Mouse (Mus musculus) adrenal gland, postnatal 10 days (tissue): Measurements from ENCODE around the gene Klhdc7a. TPM values are rescaled to one million over a fixed set of nuclear protein-coding genes. Genes with fewer than 3 reads are reported as not detected.
"Not testable (repeated sequence)": the region's sequence is repeated elsewhere in the genome, so short reads cannot be mapped to it uniquely, and the experiment has no call there.

ENCODE experiments used
- DNase-seq: peaks from one replicate; pipeline ENCODE4 v3.0.0; 2021; ENCODE audit warnings: mixed read lengths
- long read RNA-seq, 2 experiments: library from polyadenylated mRNA; stranded (forward); transcript quantifications; one replicate each; pipeline ENCODE4 v2.0.0; 2021
- total RNA-seq, 2 experiments: library from RNA; stranded (reverse); gene quantifications; 2 replicates each; pipeline ENCODE4 v1.2.3; 2021

The Klhdc7a gene
- total RNA-seq = 10 to 100 TPM; 23.0 to 36.0 TPM
- long read RNA-seq, experiment 1, full-length matches to known transcripts = 12 of 13 reads
- long read RNA-seq, experiment 1, partial matches to known transcripts = 0 of 13 reads
- long read RNA-seq, experiment 1, other reads (novel, unspliced or antisense) = 1 of 13 reads
- long read RNA-seq, experiment 2, full-length matches to known transcripts = 12 of 13 reads
- long read RNA-seq, experiment 2, partial matches to known transcripts = 0 of 13 reads
- long read RNA-seq, experiment 2, other reads (novel, unspliced or antisense) = 1 of 13 reads

GRCm38 (mm10) chr4:139967922-139968321 lies at the start of gene Klhdc7a:
TSS of gene Klhdc7a (minus strand) at chr4:139968026.
- peak; percentile 93 for DNase-seq

DNA sequence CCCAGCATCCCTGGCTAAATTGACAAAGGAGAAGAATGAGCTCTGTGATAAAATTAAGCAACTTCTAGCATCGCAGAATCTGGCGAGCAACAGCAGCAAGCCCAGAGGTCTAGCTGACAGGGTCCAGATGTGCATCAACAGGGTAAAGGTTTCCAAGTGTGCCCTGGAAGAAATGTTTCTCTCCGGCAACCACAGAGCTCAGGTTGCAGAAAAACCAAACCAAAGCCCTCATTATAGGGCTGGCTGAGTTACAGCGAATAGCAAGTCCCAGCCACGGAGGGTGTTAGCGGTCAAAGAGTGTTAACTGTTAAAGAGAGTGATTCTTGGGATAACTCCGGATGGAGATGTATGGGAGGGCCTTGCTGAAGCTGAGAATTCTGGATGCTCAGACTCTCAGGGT lies 48.1 kb upstream of the Klhdc7a start:
- DNase-seq = no peak

- no peak for DNase-seq
These were observed 43.1 kb upstream of the Klhdc7a start for GRCm38 (mm10) chr4:140010728-140011470.

GRCm38 (mm10) chr4:140004932-140005331 lies 37.1 kb upstream of the Klhdc7a start:
- DNase-seq = no peak

- no peak for DNase-seq
These were observed 36.3 kb upstream of the Klhdc7a start for GRCm38 (mm10) chr4:140004170-140004569.

- no peak for DNase-seq
These were observed 34.2 kb upstream of the Klhdc7a start for GRCm38 (mm10) chr4:140002069-140002468.

DNA sequence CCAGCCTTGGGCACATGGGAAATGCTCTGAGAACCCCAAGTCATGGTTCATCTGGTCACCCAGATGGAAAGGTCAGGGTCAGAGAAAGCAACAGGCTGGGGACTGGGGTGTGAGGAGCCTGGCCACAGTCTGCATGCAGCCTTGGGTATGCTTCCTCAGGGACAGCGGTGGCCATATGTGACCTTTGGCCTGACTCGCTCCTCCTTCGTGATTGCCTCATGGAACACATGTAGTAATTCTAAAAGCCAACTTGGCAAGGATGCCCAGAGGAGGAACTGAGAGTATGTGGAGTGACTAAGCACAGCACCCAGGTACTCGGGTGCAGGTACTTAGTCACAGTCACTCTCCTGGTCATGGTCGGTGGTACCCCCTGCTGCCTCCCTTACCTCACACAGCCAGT lies 33.1 kb upstream of the Klhdc7a start:
- DNase-seq = peak; percentile 63

DNA sequence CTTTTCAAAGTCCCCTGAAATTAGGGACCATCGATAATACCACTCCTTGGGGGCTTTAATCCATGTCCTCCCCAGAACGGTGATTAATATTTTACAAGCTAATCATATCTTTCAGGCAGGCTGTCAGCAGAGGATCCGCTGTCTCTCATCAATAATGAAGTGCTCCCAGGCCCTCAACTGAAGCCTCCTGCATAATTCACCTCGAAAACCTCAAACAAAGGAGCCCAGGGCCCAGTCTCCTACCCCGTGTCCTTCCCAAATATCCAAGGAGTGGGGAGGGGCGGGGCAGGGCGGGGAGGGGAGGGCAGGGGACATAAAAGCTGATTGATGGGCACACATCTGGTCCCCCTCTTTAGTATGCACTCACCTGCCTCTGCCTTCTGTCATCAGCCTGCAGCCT lies 31.2 kb upstream of the Klhdc7a start:
- no peak for DNase-seq

GRCm38 (mm10) chr4:139995659-139996058 lies 27.8 kb upstream of the Klhdc7a start:
- DNase-seq = no peak

DNA sequence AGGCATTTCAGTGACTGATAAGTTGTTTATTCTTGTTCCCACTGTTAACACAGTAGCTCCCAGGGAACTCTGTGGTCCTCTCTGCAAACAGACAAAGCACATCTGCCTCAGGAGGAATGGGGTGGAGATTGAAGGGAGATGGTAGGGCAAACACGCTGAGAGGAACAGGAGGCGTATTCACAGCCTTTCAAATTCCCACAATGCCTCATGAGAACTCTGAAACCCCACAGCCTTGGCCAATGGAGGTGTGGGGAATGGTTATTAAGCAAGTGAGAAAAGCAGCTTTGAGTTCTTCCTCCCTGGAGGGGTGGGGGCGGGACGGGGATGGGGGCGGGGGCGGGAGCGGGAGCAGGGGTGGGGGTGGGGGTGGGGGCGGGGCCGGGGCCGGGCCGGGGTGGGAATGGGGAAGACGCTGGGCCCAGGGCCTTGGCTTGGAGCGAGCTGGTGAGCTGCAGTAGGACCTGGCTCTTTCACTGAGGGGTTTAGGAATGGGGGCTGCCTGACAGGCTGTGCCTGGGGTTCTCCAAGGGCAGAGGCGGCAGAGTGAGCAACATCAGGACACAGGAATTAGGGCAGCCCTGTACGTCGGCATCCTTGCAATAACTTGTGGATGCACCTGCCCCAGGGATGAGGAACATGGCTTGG lies 25.4 kb upstream of the Klhdc7a start:
- DNase-seq = no peak

GRCm38 (mm10) chr4:139986913-139987312 lies 19.1 kb upstream of the Klhdc7a start:
- no peak for DNase-seq

DNA sequence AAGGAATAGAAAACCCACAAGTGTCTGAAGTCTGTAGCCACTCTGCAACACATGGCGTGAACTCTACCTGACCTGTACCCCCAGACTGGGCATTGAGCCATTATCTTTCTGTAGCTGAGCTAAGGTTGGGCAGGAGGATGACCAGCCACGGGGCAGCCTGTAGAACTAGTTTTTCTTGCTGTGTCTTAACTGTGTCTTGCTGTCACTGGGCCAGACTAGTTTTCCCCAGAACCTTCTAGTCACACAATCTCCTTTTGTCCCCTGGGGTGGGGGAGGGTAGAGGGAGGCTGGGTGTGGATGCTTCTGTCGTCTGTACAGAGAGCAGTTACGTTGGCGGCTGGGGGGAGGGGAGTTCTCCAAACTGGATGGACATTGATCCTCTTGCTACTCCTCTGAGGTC lies 10.9 kb upstream of the Klhdc7a start:
- DNase-seq = no peak

DNA sequence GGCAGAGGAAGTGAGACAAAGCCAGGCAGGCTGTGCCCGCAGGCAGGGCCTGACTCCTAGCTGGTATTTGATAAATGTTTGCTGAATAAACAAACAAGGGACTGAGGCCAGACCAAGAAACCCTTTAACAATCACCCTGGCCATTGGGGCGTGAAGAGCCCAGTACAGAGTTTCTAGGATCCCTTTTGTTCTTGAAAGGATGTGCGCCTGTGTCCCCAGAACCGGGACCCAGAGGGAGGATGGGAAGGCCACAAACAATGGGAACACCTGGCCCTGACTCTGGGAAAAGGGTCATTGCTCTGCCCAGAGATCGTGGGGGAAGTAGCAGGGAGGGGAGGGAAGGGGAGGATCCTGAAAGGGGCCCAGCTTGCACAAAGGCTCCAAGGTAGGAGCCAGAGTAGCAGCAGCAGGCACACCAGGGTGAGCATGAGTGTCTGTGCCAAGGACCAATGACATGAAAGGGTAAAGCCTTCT lies 9.5 kb upstream of the Klhdc7a start:
- no peak for DNase-seq

- no peak for DNase-seq
These were observed 6.7 kb upstream of the Klhdc7a start for GRCm38 (mm10) chr4:139974506-139974905.

GRCm38 (mm10) chr4:139967475-139967891 lies 343 bp downstream of the Klhdc7a start:
- DNase-seq = peak; percentile 79

DNA sequence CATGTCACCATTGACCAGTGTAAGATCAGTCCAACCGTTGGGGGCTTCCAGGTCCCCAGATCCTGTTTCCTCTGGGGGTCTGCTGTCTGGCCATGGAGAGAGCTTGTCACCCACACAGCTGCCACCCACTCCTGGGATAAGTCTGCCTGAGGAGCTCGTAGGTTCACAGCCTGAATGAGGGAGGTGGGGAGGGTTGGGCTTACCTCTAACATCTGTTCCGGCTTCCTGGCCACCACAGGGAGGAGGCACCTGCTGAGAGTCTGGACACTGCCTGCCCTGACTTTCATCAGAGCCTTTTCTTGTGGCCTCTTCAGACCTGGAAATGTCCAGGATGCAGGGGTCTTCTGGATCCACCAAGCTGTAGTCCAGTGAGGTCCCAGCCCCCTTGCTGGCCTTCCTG lies 845 bp downstream of the Klhdc7a start:
- no peak for DNase-seq

- no peak for DNase-seq
These were observed 2.1 kb downstream of the Klhdc7a start for GRCm38 (mm10) chr4:139965596-139966185.

- DNase-seq = no peak
These were observed 3.4 kb downstream of the Klhdc7a start for GRCm38 (mm10) chr4:139964406-139964805.

DNA sequence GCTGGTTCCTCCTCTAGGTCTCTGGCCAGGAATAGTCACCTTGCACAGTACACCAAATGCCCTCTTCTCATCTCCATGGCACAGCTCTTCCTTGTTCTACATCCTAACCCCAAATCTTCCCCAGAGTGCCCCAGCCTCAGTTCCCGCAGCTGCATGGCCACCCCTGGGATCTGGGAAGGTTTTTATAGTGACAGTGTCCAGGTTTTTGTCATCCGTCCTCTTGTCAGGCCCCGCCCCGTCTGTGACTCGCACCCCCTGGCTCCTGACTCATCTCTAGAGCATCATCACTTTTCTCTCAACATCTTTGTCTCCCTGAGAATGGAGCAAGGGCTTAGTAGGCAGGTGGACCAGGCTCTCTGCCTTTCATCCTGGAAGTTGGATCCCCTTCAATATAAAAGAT lies 3.9 kb downstream of the Klhdc7a start:
- DNase-seq = no peak

DNA sequence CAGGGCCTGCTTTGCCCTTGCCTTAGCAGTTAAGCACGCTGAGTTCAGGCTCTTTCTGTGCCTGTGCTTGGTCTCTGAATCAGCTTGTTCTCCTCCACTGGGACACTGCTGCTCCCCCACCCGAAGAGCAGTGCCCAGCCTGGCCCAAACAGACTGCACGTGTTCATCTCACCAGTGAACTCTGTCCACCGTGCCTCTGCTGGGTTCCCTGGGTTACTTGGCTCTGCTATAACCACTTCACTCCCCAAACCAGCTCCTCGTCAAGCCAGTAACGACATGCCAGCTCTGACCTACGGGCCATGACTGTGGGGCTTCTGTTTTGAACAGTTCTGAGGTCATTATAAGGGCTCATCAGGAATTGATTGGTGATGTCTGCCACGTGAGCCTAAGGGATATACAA lies 4.8 kb downstream of the Klhdc7a start:
- DNase-seq = peak; percentile 64

DNA sequence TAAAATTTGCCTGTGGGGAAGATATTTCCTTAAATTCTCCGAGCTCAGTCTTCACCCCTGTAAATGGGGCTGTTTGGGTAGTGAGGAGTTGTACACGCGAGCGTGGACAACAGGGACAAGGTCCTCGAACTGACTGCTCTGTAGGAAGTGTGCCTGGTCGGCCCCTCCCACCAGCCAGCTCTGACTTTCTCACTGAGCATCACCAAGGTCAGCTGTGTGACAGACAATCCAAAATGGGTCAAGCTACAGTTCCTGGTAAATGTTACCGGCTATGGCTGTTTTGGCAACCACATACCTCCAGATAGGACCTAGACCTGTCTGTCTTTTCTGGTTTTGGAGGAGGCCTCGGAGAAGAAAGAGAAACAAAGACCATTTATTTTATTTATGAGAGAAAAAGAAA lies 6.0 kb downstream of the Klhdc7a start:
- DNase-seq = no peak

GRCm38 (mm10) chr4:139961329-139961728 lies 6.5 kb downstream of the Klhdc7a start:
- DNase-seq = not testable (repeated sequence)
